In genomic region chr4:108987473-108987842, GRCm38 (mm10) we compare ENCODE assay signal across 32 mouse cellular contexts. TPM values are rescaled to one million over a fixed set of nuclear protein-coding genes. Genes with fewer than 3 reads are reported as not detected.
A peak's percentile ranks its signal among the peaks of the same experiment; 100 is the strongest.
DNase-seq lines count a peak whose midpoint lies in the region; ATAC-seq and TF ChIP-seq lines count a peak whose summit lies in the region.
"Had no signal": no experiment of that assay in that cellular context is flagged by ENCODE, and none has a peak within 500 bp of the region (broad histone marks: within the 10 kb centered on the region; RNA-seq: fewer than 3 reads in every experiment).

No protein-coding gene starts in this region.

- no peak overlapping the region for H3K27ac ChIP-seq in forebrain, embryonic 10.5 days
- H3K27ac ChIP-seq in hindbrain, postnatal 0 days, result no peak overlapping the region
- H3K27ac ChIP-seq: embryonic facial prominence, embryonic 15.5 days; forebrain, embryonic 13.5 days; heart, adult 2 months; hindbrain, embryonic 10.5 days; liver, embryonic 15.5 days; stomach, embryonic 15.5 days had no signal

- WGBS in forebrain, embryonic 10.5 days, result 83% methylated on average over 4 of the region's 4 CpGs
- 84% methylated on average over 4 of the region's 4 CpGs for WGBS in hindbrain, postnatal 0 days

- ATAC-seq in common myeloid progenitor, adult 5-6 weeks (replicated peaks; ENCODE audit: low read depth, poor library complexity, severe bottlenecking), result 0 out of 2 replicates have a peak, but pooled peaks have one; percentile 11
- peak; percentile 54; the same call in 1 of the 2 replicates for ATAC-seq in megakaryocyte, adult 5-6 weeks (ENCODE audit: poor library complexity, severe bottlenecking)
- ATAC-seq in hindbrain, postnatal 0 days, result no peak
- ATAC-seq: forebrain, embryonic 13.5 days; hindbrain, embryonic 16.5 days; intestine, postnatal 0 days; midbrain, embryonic 16.5 days; Patski had no signal

- no peak overlapping the region for H3K4me3 ChIP-seq in forebrain, embryonic 10.5 days
- no peak overlapping the region for H3K4me3 ChIP-seq in hindbrain, postnatal 0 days (ENCODE audit: low read length)
- H3K4me3 ChIP-seq: embryonic facial prominence, embryonic 15.5 days; forebrain, embryonic 13.5 days; heart, adult 2 months; heart, embryonic 12.5 days; hindbrain, embryonic 10.5 days; liver, embryonic 15.5 days; myocyte; stomach, embryonic 15.5 days had no signal

- H3K9me3 ChIP-seq in forebrain, embryonic 10.5 days, result no peaks in the 10 kb centered on the region
- no peaks in the 10 kb centered on the region for H3K9me3 ChIP-seq in hindbrain, postnatal 0 days (ENCODE audit: low read length)
- H3K9me3 ChIP-seq: embryonic facial prominence, embryonic 15.5 days; forebrain, embryonic 13.5 days; heart, embryonic 12.5 days; hindbrain, embryonic 10.5 days; liver, embryonic 15.5 days; stomach, embryonic 15.5 days had no signal

- H3K27me3 ChIP-seq in forebrain, embryonic 10.5 days (ENCODE audit: poor library complexity, severe bottlenecking), result no peaks in the 10 kb centered on the region; the same call in 1 of the 2 replicates
- no peaks in the 10 kb centered on the region for H3K27me3 ChIP-seq in hindbrain, postnatal 0 days (ENCODE audit: insufficient read depth, low read length)
- H3K27me3 ChIP-seq: embryonic facial prominence, embryonic 15.5 days; forebrain, embryonic 13.5 days; heart, embryonic 12.5 days; stomach, embryonic 15.5 days had no signal

- no peaks in the 10 kb centered on the region for H3K4me1 ChIP-seq in forebrain, embryonic 10.5 days
- no peaks in the 10 kb centered on the region for H3K4me1 ChIP-seq in hindbrain, postnatal 0 days (ENCODE audit: insufficient read depth, low read length)
- H3K4me1 ChIP-seq: embryonic facial prominence, embryonic 15.5 days; forebrain, embryonic 13.5 days; heart, embryonic 12.5 days; hindbrain, embryonic 10.5 days; stomach, embryonic 15.5 days had no signal

- peak; percentile 36 for DNase-seq in thymus, postnatal 0 days (ENCODE audit: low spot score)
- no peak for DNase-seq in thymus, postnatal 25 days
- no peak for DNase-seq in layer of hippocampus, postnatal 10 days (ENCODE audit: low spot score in 2 of 2)
- DNase-seq in forebrain, embryonic 10.5 days (ENCODE audit: extremely low spot score, low spot score), result no peak
- no peak for DNase-seq in hindbrain, postnatal 0 days (ENCODE audit: low spot score)
- no peak for DNase-seq in B cell, adult 2 months
- DNase-seq: adrenal gland, postnatal 25 days; cerebellum, adult 18-20 months; cerebellum, postnatal 10 days; gastrocnemius, postnatal 36 days; heart, adult 2 months; kidney, postnatal 14 days; layer of hippocampus, adult 9-11 months; lung, embryonic 14.5 days; lung, postnatal 14 days; retina, postnatal 1 day; right cerebral cortex, postnatal 14 days; thymus, postnatal 36 days had no signal

- H3K36me3 ChIP-seq in forebrain, embryonic 10.5 days (replicated peaks), result no peaks in the 10 kb centered on the region
- H3K36me3 ChIP-seq in hindbrain, postnatal 0 days (ENCODE audit: insufficient read depth, low read length), result no peaks in the 10 kb centered on the region
- H3K36me3 ChIP-seq: embryonic facial prominence, embryonic 15.5 days; heart, embryonic 12.5 days; hindbrain, embryonic 10.5 days; liver, embryonic 15.5 days; stomach, embryonic 15.5 days had no signal

- TF ChIP-seq CTCF in hindbrain, postnatal 0 days (IDR thresholded peaks at IDR 0.05; ENCODE audit: low read depth), result no peak

- no peak overlapping the region for H3K9ac ChIP-seq in hindbrain, postnatal 0 days (replicated peaks; ENCODE audit: low read length)
- H3K9ac ChIP-seq: embryonic facial prominence, embryonic 15.5 days; forebrain, embryonic 13.5 days; heart, embryonic 12.5 days; liver, embryonic 15.5 days; lung, embryonic 14.5 days; stomach, embryonic 15.5 days had no signal

- no peak overlapping the region for H3K4me2 ChIP-seq in hindbrain, postnatal 0 days (ENCODE audit: low read depth, low read length)
- H3K4me2 ChIP-seq: embryonic facial prominence, embryonic 15.5 days; forebrain, embryonic 13.5 days; heart, embryonic 12.5 days; liver, embryonic 15.5 days; lung, embryonic 14.5 days; midbrain, embryonic 11.5 days; stomach, embryonic 15.5 days had no signal

RNA-seq across cellular contexts. Expression of gene Nrd1, which starts 13.0 kb away (rescaled TPM):
- 42.1 and 52.5 TPM in 2 replicates for polyA plus RNA-seq in thymus, postnatal 0 days (2015; fragmentation: Nextera tagmentation; extraction: Ambion mirVana)
- total RNA-seq in common myeloid progenitor, adult 5-6 weeks (2017), result 80.3 and 138 TPM in 2 replicates
- 121 and 143 TPM in 2 replicates for total RNA-seq in megakaryocyte, adult 5-6 weeks (2015)
- 102 and 137 TPM in 2 replicates for total RNA-seq in megakaryocyte, adult 5-6 weeks (2017)
- 100 to 1,000 TPM; 137 to 141 TPM for total RNA-seq in layer of hippocampus, postnatal 10 days (2021)
- polyA plus RNA-seq in forebrain, embryonic 10.5 days (2016; fragmentation: Nextera tagmentation; extraction: Ambion mirVana), result 72.9 and 73.1 TPM in 2 replicates
- 36.8 and 36.9 TPM in 2 replicates for total RNA-seq in hindbrain, postnatal 0 days (2014; rRNA removed)
- polyA plus RNA-seq in hindbrain, postnatal 0 days (2015; fragmentation: Nextera tagmentation; extraction: Ambion mirVana), result 51.2 and 52.3 TPM in 2 replicates
